Mouse (Mus musculus): Measurements from ENCODE around the gene 4921517D22Rik.

DNA sequence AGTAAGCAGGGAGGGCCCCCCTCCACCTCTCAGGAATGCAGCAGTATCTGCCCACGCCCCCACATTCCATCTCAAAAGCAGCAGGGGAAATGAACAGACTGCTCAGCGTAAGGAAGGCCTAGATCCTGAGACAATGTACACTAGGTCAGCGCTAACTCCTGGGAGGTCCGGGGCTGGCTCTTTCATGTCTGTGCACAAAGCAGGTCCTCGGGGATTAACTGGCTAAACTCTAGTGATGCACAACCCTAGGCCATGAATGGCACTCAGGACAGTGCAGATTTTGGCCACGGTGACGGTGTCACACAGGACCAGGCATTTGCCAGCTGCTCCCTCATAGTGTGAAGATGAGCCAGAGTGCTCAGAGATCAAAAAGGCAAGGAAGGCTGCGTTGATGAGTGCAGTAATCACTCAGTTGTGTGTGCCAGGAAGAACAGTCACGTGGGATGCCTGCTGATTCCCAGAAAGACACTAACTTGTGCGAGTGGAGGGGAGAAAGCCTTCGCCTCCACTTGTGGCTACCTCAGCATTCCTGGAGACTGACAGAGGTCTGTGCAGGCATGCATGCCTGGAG is 47.1 kb downstream of the 4921517D22Rik start:
- TF ChIP-seq CTCF (IDR thresholded peaks at IDR 0.05; ENCODE audit: extremely low read depth, insufficient read depth, insufficient read length, insufficient replicate concordance) = no peak
- TF ChIP-seq POLR2A (IDR thresholded peaks at IDR 0.05; ENCODE audit: low read depth, low read length) = no peak
